Mouse (Mus musculus): ENCODE data around the gene Letmd1.

- no peak for TF ChIP-seq POLR2A (IDR thresholded peaks at IDR 0.05; ENCODE audit: extremely low read depth, insufficient read depth, low read length)
- TF ChIP-seq CTCF (IDR thresholded peaks at IDR 0.05; ENCODE audit: low read depth, low read length), result no peak
These were observed 17.6 kb upstream of the Letmd1 start for GRCm38 (mm10) chr15:100451245-100451644.

Data from liver, adult 2 months (tissue).